Mouse (Mus musculus): ENCODE measurements at regions not wholly inside any gene's neighbourhood (a gene's known extent, or its start where the extent isn't known, plus 50 kb on each side); places are given as distances from the start of the nearest gene placed in this dataset.

DNA sequence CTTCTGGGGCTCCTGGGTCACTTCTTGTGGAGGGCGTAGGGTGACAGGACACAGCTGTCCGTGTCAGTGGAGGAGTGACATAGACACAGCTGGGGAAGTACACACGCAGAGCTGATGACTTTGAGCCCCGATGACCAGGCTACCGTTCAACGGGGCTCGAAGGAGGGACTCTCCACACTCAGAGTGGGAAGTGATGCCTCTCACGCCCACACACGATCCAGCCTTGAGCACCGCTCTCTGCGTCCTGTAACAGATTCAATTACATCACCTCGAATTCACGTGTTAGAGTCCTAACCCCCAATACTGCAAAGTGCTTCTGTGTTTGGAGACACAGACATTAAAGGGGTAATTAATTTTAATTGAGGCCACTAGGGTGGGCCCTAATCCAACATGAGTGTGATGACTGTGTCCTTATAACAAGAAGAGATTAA lies 101.4 kb upstream of the Sdk2 start:
- DNase-seq (ENCODE audit: low spot score), result no peak

DNA sequence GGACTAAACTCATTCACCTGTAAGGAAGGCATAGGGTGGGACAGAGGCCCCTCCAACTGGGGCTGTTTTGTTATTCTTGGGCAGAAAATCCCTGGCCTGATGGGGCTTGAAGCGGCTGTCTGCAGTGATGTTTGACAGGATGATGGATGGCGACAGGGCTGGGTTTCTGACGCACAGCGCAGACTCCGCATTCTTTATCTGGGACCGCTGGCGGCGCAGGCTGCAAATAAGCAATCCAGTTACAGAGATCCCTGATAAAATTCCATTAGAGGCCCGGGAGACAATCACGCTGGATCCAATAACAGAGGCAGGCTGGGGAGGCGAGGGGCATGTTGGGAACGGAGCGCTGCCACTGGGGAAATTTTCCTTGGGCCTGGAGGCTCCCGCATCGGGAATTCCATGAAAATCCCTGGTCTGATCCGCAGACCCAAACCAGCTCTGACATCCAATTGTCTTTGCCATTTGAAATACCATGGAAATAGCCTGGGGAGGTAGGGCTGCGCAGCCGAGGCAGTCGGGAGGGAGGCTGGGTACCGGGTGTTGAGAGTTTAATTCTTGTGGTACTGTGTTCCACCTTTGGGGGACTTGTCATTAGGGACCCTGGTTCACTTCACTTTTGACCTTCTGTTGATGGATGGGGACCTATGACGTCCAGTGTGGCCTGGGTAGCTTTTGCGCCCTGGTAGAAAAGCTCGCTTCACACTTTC lies 99.0 kb upstream of the Sdk2 start:
- peak; percentile 80 for DNase-seq (ENCODE audit: low spot score)

DNA sequence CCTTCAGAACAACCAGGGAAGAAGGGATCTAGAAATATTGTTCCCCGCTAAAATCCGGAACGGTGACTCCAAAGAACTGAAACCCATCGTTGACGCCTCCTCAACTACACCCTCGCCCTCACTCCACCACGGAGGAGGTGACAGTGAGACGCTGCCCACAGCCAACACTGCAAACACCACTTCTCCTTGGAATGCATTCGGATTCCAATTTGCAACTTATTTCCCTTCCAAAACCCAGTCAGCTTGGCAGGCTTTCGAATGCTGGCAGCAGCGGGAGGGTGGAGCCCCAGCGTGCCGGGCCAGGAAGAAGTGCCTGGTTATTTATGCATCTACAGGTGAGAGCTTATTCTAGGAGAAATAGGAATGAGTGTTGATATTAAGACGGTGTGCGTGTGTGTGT lies 85.9 kb upstream of the Sdk2 start:
- DNase-seq (ENCODE audit: low spot score), result no peak

DNA sequence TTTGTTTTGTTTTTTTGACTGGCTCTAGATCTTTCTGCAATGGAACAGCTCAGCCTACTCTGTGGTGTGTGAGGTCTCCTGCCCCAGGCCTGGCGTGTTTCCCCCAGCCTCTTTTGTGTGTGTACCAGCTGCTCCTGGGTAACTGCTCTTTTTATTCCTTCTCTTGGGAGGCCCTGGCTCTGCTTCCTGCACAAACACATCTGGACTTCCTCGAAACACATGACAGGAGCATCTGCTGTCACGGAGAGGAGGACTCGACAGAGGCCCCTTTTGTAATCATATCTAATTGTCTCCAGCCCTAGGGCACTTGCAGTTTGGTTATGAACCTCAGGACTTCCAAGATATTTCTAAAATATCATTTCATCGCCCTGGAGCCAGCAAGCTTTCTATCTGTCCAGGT lies 79.5 kb upstream of the Sdk2 start:
- peak; percentile 52 for DNase-seq (ENCODE audit: low spot score)

DNA sequence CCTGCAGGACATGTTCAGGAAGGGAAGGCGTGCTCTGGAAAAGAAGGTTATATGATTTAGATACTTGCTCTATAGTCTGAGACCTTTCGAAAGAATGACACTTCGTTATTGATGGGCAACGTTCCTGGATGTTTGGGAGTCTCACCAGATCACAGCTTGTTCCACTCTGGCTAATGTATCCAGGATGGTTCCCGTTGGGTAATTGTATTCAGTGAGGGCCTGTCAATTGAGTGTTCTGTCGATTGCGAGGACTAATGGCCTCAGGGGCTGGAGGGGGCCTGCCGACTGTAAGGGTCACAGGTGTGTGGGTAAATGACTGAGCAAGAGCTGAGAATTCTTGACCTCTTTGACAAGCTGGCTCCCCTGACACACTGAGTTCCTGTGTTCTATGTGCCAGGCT lies 62.4 kb upstream of the Sdk2 start:
- DNase-seq (ENCODE audit: low spot score), result peak; percentile 28

DNA sequence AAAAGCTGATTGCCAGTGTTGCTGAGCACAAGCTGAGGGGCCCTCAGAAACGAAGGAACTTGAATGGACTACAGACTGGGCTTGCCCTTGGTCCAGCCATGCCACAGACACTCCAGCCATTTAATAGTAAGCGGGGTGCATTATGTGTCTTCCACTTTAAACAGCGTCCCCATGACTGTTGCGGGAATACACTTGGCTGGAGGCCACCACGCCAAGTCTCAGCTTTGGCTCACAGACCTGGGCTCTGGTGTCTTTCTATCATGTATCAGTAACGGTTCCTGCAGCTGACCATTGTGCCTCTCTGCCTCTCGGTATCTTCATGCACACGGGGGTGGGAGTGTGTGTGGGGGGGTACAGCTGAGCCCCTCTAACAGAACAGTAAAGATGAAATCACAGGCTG lies 62.0 kb upstream of the Sdk2 start:
- no peak for DNase-seq (ENCODE audit: low spot score)

DNA sequence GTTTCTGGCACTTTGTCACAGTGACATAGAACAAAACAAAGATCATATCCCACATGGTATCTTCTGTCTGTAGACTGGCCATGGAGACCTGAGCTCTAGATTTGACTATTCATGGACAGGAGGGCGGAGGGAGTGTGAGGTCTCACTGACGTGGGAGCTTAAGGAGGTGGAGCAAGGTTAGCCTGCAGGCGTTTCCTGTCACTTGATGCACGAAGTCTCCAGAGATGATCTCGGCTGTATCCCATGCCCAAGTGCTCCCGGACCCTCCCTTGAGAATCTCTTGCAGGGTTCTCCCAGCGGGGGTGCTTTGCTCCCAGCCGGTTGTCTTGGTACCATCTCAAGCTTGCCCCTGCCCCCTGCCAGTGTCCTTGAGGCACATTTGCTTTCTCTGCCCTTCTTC lies 60.6 kb upstream of the Sdk2 start:
- no peak for DNase-seq (ENCODE audit: low spot score)

DNA sequence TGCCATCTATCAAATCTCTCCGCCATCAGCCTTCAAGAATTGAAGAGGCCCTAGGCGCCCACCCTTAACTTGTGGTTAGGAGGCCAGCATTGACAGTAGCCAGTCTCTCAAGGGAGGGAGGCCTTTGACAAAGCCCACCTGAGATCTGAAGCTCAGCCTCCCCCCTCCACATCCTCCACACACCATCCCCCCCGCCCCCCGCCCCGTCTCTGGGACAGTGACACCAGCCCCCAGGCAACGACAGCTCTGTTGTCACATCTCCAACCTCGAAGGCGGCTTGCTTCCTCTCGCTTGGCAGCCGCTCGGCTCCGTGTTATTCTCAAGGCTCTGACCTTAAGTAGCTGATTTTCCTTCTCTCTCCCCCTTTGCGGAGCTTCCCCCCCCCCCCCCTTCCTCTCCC lies 55.3 kb upstream of the Sdk2 start:
- DNase-seq (ENCODE audit: low spot score), result no peak

DNA sequence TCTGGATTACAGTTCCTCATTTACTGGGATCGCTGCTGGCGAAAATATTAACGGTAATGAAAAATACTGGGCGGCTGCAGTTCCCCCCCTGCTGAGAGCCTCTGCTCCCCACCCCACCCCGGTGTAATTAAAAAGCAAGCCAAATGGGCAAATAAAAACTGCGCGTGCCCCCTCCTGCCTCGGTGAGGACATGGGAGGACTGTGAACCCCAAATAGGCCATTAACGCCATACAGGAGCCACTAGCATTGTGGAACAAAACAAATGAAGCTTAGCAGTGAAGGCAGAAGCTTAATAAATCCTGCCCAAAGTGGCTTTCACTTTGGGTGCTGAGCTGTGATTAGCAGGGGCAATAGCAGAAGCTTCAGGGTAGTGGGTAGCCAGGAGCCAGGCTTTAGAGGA lies 52.3 kb upstream of the Sdk2 start:
- no peak for DNase-seq (ENCODE audit: low spot score)

Measured in embryo, embryonic 10 days (tissue).